Mouse (Mus musculus): Measurements from ENCODE around the gene H2-Q2.

- TF ChIP-seq CTCF (conservative IDR thresholded peaks at IDR 0.05; ENCODE audit: low read length) (no peak), NANOG (IDR thresholded peaks at IDR 0.05; ENCODE audit: borderline replicate concordance, low read length) (no peak)
These were observed 15.0 kb downstream of the H2-Q2 start for GRCm38 (mm10) chr17:35357086-35357485.

Measured in E14TG2a.4 (cell line).